Mouse (Mus musculus): Measurements from ENCODE around the gene Musk.
A peak's percentile ranks its signal among the peaks of the same experiment; 100 is the strongest.

Gene Musk

DNA sequence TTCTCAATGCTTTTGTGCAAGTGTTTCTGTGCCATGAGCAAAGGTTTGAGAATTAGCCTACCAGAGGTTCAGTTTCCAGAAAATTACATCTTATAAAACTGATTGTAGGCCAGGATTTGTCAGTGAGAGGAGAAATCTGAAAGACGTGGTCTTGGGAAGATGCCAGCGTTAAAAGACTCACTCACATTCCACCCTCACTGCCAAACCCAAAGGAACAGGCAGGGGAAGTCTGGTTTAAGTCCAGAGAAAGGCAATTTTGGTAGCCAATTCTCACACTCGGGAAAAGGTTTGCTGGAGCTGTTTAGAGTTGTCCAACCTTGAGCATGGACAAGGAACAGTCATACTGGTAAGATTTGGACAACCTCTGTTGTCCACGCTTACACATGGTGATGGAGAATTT lies 131.6 kb downstream of the Musk start:
- DNase-seq (ENCODE audit: low spot score in 2 of 2) = peak in 1 of 2 experiments; percentile 19

GRCm38 (mm10) chr4:58419225-58419624 lies 133.5 kb downstream of the Musk start:
- no peak for DNase-seq (ENCODE audit: low spot score in 2 of 2)

DNA sequence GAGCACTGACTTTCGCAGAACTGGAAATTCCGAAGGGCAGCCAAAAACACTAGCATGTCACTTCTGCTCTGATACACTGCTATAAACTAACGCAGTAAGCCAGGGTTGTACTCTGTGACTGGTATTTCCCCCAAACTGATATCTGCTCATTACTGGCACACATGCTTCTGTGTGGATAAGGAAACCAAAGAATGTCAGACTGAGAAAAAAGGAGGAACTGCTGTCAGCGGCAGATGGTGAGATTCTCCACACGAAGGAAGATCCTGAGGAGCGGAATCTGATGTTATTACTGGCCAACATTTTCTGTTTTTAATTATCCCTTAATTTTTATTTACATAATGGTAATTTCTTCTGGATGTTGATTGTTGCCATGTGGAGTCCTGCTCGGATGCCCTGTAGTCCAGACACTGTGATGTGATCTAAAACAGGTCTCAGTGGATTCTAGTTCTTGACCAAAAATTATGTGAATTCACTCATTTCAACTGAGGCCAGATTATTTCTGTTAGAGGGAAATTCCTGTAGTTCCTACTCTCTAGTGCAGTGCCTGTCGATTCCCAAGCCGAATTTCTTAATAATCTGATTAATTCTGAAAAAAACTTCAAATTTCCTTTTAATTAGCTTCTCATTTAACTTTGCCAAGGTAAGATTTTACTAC lies 137.6 kb downstream of the Musk start:
- no peak for DNase-seq (ENCODE audit: low spot score in 2 of 2)

Measured in right cerebral cortex, adult 2 months (tissue).